Mouse (Mus musculus) testis, adult 10 weeks (tissue): ENCODE data around the gene Gls2. TPM values are rescaled to one million over a fixed set of nuclear protein-coding genes. Genes with fewer than 3 reads are reported as not detected.

ENCODE experiments used
- polyA plus RNA-seq: library from polyadenylated mRNA; stranded (reverse); fragments of 350-450 nt; fragmentation: Illumina TruSeq; extraction: RNeasy Lipid Tissue Mini Kit (QIAGEN cat#74804); gene quantifications from one replicate; pipeline ENCODE4 v1.2.3, GENCODE M21; 2014; ENCODE audit warnings: low read depth, low replicate concordance

Gls2 gene
- 0.53 TPM for polyA plus RNA-seq

GRCm38 (mm10) chr10:128194024-128194550 lies at the start of gene Gls2:
Gene Gls2 (plus strand): TSS chr10:128194457.

GRCm38 (mm10) chr10:128179989-128180388 lies 14.3 kb upstream of the Gls2 start, which contains the start of gene Rbms2:
Gene Rbms2 (minus strand): TSS chr10:128180297.

GRCm38 (mm10) chr10:128211390-128212108 lies 17.3 kb downstream of the Gls2 start, which contains the start of gene Spryd4:
Gene Spryd4 (minus strand): TSS chr10:128211807.

GRCm38 (mm10) chr10:128225538-128225937 lies 31.3 kb downstream of the Gls2 start, which contains the start of gene Mip:
Gene Mip (plus strand): TSS chr10:128225838.

GRCm38 (mm10) chr10:128231697-128232419 lies 37.6 kb downstream of the Gls2 start, which contains the start of gene Timeless:
Gene Timeless (plus strand): TSS chr10:128232065.

GRCm38 (mm10) chr10:128253677-128254255 lies 59.5 kb downstream of the Gls2 start, which contains the start of gene Apon:
Gene Apon (plus strand): TSS chr10:128254096.

Other genes with a start within 250 kb of the Gls2 start
- gene Hsd17b6, start 186.8 kb upstream of the Gls2 start, polyA plus RNA-seq = not detected
- 23.5 TPM for gene Prim1, start 179.3 kb upstream of the Gls2 start, polyA plus RNA-seq
- 988 TPM for gene Naca, start 158.9 kb upstream of the Gls2 start, polyA plus RNA-seq
- gene Ptges3, start 135.5 kb upstream of the Gls2 start, polyA plus RNA-seq = 541 TPM
- gene Atp5b, start 111.2 kb upstream of the Gls2 start, polyA plus RNA-seq = 333 TPM
- gene Baz2a, start 102.9 kb upstream of the Gls2 start, polyA plus RNA-seq = 58.1 TPM
- 5.9 TPM for gene Rbms2, start 14.2 kb upstream of the Gls2 start, polyA plus RNA-seq
- gene Spryd4, start 17.4 kb downstream of the Gls2 start, polyA plus RNA-seq = 3.3 TPM
- not detected for gene Mip, start 31.4 kb downstream of the Gls2 start, polyA plus RNA-seq
- gene Timeless, start 37.6 kb downstream of the Gls2 start, polyA plus RNA-seq = 2.2 TPM
- not detected for gene Apon, start 59.6 kb downstream of the Gls2 start, polyA plus RNA-seq
- gene Apof, start 74.2 kb downstream of the Gls2 start, polyA plus RNA-seq = 0.34 TPM
- 1.8 TPM for gene Stat2, start 76.1 kb downstream of the Gls2 start, polyA plus RNA-seq
- 0.36 TPM for gene Il23a, start 104.3 kb downstream of the Gls2 start, polyA plus RNA-seq
- gene Pan2, start 108.9 kb downstream of the Gls2 start, polyA plus RNA-seq = 10.8 TPM
- gene Cnpy2, start 128.0 kb downstream of the Gls2 start, polyA plus RNA-seq = 7.6 TPM
- 25.2 TPM for gene Cs, start 143.3 kb downstream of the Gls2 start, polyA plus RNA-seq
- gene Coq10a, start 174.5 kb downstream of the Gls2 start, polyA plus RNA-seq = 4.6 TPM
- 2.2 TPM for gene Ankrd52, start 182.7 kb downstream of the Gls2 start, polyA plus RNA-seq
- not detected for gene Slc39a5, start 206.8 kb downstream of the Gls2 start, polyA plus RNA-seq
- gene Nabp2, start 217.0 kb downstream of the Gls2 start, polyA plus RNA-seq = 9.7 TPM
- gene Rnf41, start 217.2 kb downstream of the Gls2 start, polyA plus RNA-seq = 9.4 TPM